Mouse (Mus musculus) activated CD4-positive, CD25-positive, alpha-beta regulatory T cell, adult 4 months (primary cell): ENCODE measurements around the gene Ube3b. TPM values are rescaled to one million over a fixed set of nuclear protein-coding genes. Genes with fewer than 3 reads are reported as not detected.

Source experiments
- ATAC-seq: one replicate; pipeline ENCODE4 v1.8.0; 2017
- polyA plus RNA-seq, 2 experiments: library from polyadenylated mRNA; unstranded; fragments of 100-300 nt; shearing (Covaris generic); gene quantifications; one replicate each; pipeline ENCODE4 v1.2.1; 2017

The Ube3b gene
- polyA plus RNA-seq, 2 experiments from 2014 or later, result 20.5 to 28.7 TPM

GRCm38 (mm10) chr5:114374409-114375213 is 5.8 kb upstream of the Ube3b start:
- no peak for ATAC-seq

GRCm38 (mm10) chr5:114378177-114378920 is 2.1 kb upstream of the Ube3b start:
- peak; percentile 72 for ATAC-seq

GRCm38 (mm10) chr5:114378936-114379335 is 1.5 kb upstream of the Ube3b start:
- ATAC-seq, result no peak

- ATAC-seq, result peak; percentile 15
Observed at GRCm38 (mm10) chr5:114379763-114380162, 644 bp upstream of the Ube3b start.

GRCm38 (mm10) chr5:114381013-114381351 is 575 bp downstream of the Ube3b start:
- no peak for ATAC-seq

GRCm38 (mm10) chr5:114383184-114383904 is 2.9 kb downstream of the Ube3b start:
- ATAC-seq, result no peak

- ATAC-seq, result no peak
Observed at GRCm38 (mm10) chr5:114384448-114384847, 4.0 kb downstream of the Ube3b start.

- no peak for ATAC-seq
Observed at GRCm38 (mm10) chr5:114393169-114393568, 12.8 kb downstream of the Ube3b start.

- ATAC-seq, result no peak
Observed at GRCm38 (mm10) chr5:114406592-114406991, 26.2 kb downstream of the Ube3b start.

GRCm38 (mm10) chr5:114407269-114407668 is 26.9 kb downstream of the Ube3b start:
- no peak for ATAC-seq

GRCm38 (mm10) chr5:114407810-114408209 is 27.4 kb downstream of the Ube3b start:
- ATAC-seq, result no peak

- no peak for ATAC-seq
Observed at GRCm38 (mm10) chr5:114408846-114409245, 28.4 kb downstream of the Ube3b start.

GRCm38 (mm10) chr5:114410429-114410828 is 30.0 kb downstream of the Ube3b start:
- ATAC-seq, result no peak

GRCm38 (mm10) chr5:114412361-114412998 is 32.1 kb downstream of the Ube3b start:
- no peak for ATAC-seq

- ATAC-seq, result no peak
Observed at GRCm38 (mm10) chr5:114413067-114413735, 32.8 kb downstream of the Ube3b start.

- ATAC-seq, result no peak
Observed at GRCm38 (mm10) chr5:114415606-114416005, 35.2 kb downstream of the Ube3b start.

- no peak for ATAC-seq
Observed at GRCm38 (mm10) chr5:114416855-114417254, 36.4 kb downstream of the Ube3b start.

GRCm38 (mm10) chr5:114418541-114418940 is 38.1 kb downstream of the Ube3b start:
- ATAC-seq, result no peak

- ATAC-seq, result no peak
Observed at GRCm38 (mm10) chr5:114421561-114422298, 41.3 kb downstream of the Ube3b start.

- no peak for ATAC-seq
Observed at GRCm38 (mm10) chr5:114422591-114422990, 42.2 kb downstream of the Ube3b start.

GRCm38 (mm10) chr5:114423961-114424360 is 43.6 kb downstream of the Ube3b start:
- ATAC-seq, result no peak
